Mouse (Mus musculus): ENCODE results near the gene Oxld1. TPM values are rescaled to one million over a fixed set of nuclear protein-coding genes. Genes with fewer than 3 reads are reported as not detected.

The Oxld1 gene
- polyA plus RNA-seq, 1 experiment from 2014 or later, result 18.2 TPM

GRCm38 (mm10) chr11:120444106-120444505, 13.8 kb downstream of the Oxld1 start:
- WGBS, result 76% methylated on average over 6 of the region's 6 CpGs
- no peak overlapping the region for H3K4me2 ChIP-seq (replicated peaks; ENCODE audit: low read depth, low read length)
- H3K9ac ChIP-seq (ENCODE audit: low read depth, low read length), result no peak overlapping the region
- no peaks in the 10 kb centered on the region for H3K27me3 ChIP-seq (ENCODE audit: control insufficient read depth, insufficient read depth, low read length)
- no peak for ATAC-seq (ENCODE audit: low FRiP score, low TSS enrichment)
- H3K4me1 ChIP-seq (ENCODE audit: control insufficient read depth, insufficient read depth, low read length), result no peaks in the 10 kb centered on the region
- H3K4me3 ChIP-seq (ENCODE audit: low read length), result no peak overlapping the region
- H3K27ac ChIP-seq (ENCODE audit: low read depth, low read length), result no peak overlapping the region
- no peaks in the 10 kb centered on the region for H3K9me3 ChIP-seq (ENCODE audit: control insufficient read depth, low read length)
- no peaks in the 10 kb centered on the region for H3K36me3 ChIP-seq (ENCODE audit: control insufficient read depth, insufficient read depth, low read length)

DNA sequence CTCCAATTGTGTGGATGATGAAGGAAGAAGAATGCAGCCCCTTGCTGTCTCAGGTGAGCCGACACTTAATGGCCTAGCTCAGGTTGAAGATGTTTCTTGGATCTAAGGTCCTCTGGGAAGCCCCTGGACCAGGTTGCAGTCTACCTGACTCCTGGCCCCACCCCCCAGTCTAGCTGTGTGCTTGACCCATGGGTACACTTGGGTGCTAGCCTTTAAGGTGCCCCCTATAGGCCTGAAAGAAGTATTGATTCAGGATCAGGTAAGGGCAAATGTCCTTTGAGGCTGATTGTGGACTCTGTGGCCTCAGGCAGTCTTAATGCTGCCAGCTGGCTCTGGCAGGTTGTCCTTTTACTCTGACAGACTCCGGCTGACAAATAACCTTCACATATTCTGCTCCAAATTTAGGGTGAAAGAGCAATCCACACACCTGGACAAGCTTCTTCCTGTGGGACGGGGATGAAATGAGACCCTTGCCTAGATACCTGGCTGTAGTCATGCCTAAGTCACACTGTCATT, 15.0 kb downstream of the Oxld1 start:
- H3K27ac ChIP-seq (ENCODE audit: low read depth, low read length), result no peak overlapping the region
- H3K27me3 ChIP-seq (ENCODE audit: control insufficient read depth, insufficient read depth, low read length), result no peaks in the 10 kb centered on the region
- H3K9me3 ChIP-seq (ENCODE audit: control insufficient read depth, low read length), result no peaks in the 10 kb centered on the region
- ATAC-seq (ENCODE audit: low FRiP score, low TSS enrichment), result no peak
- 92% methylated on average over 3 of the region's 3 CpGs for WGBS
- no peak overlapping the region for H3K4me2 ChIP-seq (replicated peaks; ENCODE audit: low read depth, low read length)
- no peak overlapping the region for H3K4me3 ChIP-seq (ENCODE audit: low read length)
- H3K4me1 ChIP-seq (ENCODE audit: control insufficient read depth, insufficient read depth, low read length), result no peaks in the 10 kb centered on the region
- no peaks in the 10 kb centered on the region for H3K36me3 ChIP-seq (ENCODE audit: control insufficient read depth, insufficient read depth, low read length)
- no peak overlapping the region for H3K9ac ChIP-seq (ENCODE audit: low read depth, low read length)

- Histone ChIP-seq H3K4me2 (replicated peaks; ENCODE audit: low read depth, low read length) (no peak within 1 kb of the TSS), H3K9me3 (ENCODE audit: control insufficient read depth, low read length) (no peaks in the 10 kb centered on the region), H3K4me1 (ENCODE audit: control insufficient read depth, insufficient read depth, low read length) (no peaks in the 10 kb centered on the region), H3K9ac (ENCODE audit: low read depth, low read length) (no peak within 1 kb of the TSS), H3K36me3 (ENCODE audit: control insufficient read depth, insufficient read depth, low read length) (no peaks in the 10 kb centered on the region), H3K4me3 (ENCODE audit: low read length) (no peak within 1 kb of the TSS), H3K27ac (ENCODE audit: low read depth, low read length) (no peak within 1 kb of the TSS), H3K27me3 (ENCODE audit: control insufficient read depth, insufficient read depth, low read length) (no peaks in the 10 kb centered on the region)
- WGBS, result 86% methylated on average over 3 of the region's 3 CpGs
- no peak for ATAC-seq (ENCODE audit: low FRiP score, low TSS enrichment)
Measured at GRCm38 (mm10) chr11:120442344-120442743, 15.5 kb downstream of the Oxld1 start, which contains the start of gene Tspan10. Gene Tspan10 (plus strand): TSS chr11:120442644.

DNA sequence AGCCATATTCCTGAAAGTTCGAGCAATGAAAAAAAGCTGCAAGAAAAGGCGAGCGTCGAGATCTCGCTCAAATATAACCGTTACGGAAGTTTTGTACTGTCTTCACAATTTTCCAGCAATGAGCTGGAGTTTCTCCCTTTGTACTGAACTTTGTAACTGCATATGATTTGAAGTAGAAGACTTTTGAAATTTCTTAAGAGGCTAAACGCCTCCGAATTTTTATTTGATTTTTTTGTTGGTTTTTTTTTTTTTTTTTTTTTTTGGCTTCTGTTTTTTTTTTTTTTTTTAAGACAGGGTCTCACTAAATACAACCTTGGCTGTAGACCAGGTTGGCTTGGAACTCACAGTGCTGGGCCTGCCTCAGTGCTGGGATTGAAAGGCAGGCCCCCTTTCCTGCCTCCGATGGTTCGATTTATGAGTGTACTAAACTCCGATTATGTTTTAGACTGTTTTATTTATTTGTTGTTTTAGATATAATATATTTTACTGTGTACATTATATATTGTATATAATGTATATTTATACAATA, 19.9 kb downstream of the Oxld1 start:
- H3K27me3 ChIP-seq (ENCODE audit: control insufficient read depth, insufficient read depth, low read length), result no peaks in the 10 kb centered on the region
- no peaks in the 10 kb centered on the region for H3K9me3 ChIP-seq (ENCODE audit: control insufficient read depth, low read length)
- peaks cover 9% of the 10 kb centered on the region for H3K4me1 ChIP-seq (ENCODE audit: control insufficient read depth, insufficient read depth, low read length)
- H3K4me2 ChIP-seq (replicated peaks; ENCODE audit: low read depth, low read length), result peak overlapping the region; percentile 68
- H3K9ac ChIP-seq (ENCODE audit: low read depth, low read length), result peak overlapping the region; percentile 95
- WGBS, result 27% methylated on average over 12 of the region's 12 CpGs
- H3K36me3 ChIP-seq (ENCODE audit: control insufficient read depth, insufficient read depth, low read length), result peaks cover 24% of the 10 kb centered on the region
- H3K27ac ChIP-seq (ENCODE audit: low read depth, low read length), result peak overlapping the region; percentile 67; the same call in 1 of the 2 replicates
- peak overlapping the region; percentile 98 for H3K4me3 ChIP-seq (ENCODE audit: low read length)
- no peak for ATAC-seq (ENCODE audit: low FRiP score, low TSS enrichment)

- H3K27me3 ChIP-seq (ENCODE audit: control insufficient read depth, insufficient read depth, low read length), result no peaks in the 10 kb centered on the region
- peak within 1 kb of the TSS; percentile 68 for H3K4me2 ChIP-seq (replicated peaks; ENCODE audit: low read depth, low read length)
- H3K9ac ChIP-seq (ENCODE audit: low read depth, low read length), result peak within 1 kb of the TSS; percentile 95
- no peaks in the 10 kb centered on the region for H3K9me3 ChIP-seq (ENCODE audit: control insufficient read depth, low read length)
- ATAC-seq (ENCODE audit: low FRiP score, low TSS enrichment), result peak; percentile 90
- H3K4me1 ChIP-seq (ENCODE audit: control insufficient read depth, insufficient read depth, low read length), result peaks cover 9% of the 10 kb centered on the region
- H3K36me3 ChIP-seq (ENCODE audit: control insufficient read depth, insufficient read depth, low read length), result peaks cover 31% of the 10 kb centered on the region
- WGBS, result under 1% methylated on average over 63 of the region's 77 CpGs
- peak within 1 kb of the TSS; percentile 98 for H3K4me3 ChIP-seq (ENCODE audit: low read length)
- H3K27ac ChIP-seq (ENCODE audit: low read depth, low read length), result peak within 1 kb of the TSS; percentile 67; the same call in 1 of the 2 replicates
Measured at GRCm38 (mm10) chr11:120437152-120437856, 20.6 kb downstream of the Oxld1 start, which contains the start of gene Nploc4. Gene Nploc4 (minus strand): TSS chr11:120437708.

DNA sequence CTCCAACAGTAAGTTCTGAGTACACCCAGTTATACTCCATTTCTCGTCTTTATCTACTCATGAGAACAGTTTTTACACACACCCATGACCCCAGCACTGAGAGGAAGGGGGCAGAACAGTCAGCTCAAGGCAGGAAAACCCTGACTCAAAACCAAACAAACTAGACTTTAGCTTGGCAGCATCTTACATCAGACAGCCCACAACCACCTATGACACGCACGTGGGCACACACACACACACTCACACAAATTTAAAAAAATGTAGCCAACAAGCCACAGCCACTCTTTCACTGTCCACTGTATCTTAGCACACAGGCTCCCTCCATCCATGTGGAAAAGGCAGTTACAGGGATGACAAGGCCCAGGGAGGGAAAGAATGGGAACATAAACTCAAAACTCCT, 31.1 kb downstream of the Oxld1 start:
- Histone ChIP-seq H3K27me3 (ENCODE audit: control insufficient read depth, insufficient read depth, low read length) (no peaks in the 10 kb centered on the region), H3K4me3 (ENCODE audit: low read length) (no peak overlapping the region), H3K36me3 (ENCODE audit: control insufficient read depth, insufficient read depth, low read length) (peaks cover 71% of the 10 kb centered on the region), H3K4me1 (ENCODE audit: control insufficient read depth, insufficient read depth, low read length) (peaks cover 16% of the 10 kb centered on the region; the same call in 1 of the 2 replicates), H3K9ac (ENCODE audit: low read depth, low read length) (no peak overlapping the region), H3K4me2 (replicated peaks; ENCODE audit: low read depth, low read length) (no peak overlapping the region), H3K27ac (ENCODE audit: low read depth, low read length) (no peak overlapping the region), H3K9me3 (ENCODE audit: control insufficient read depth, low read length) (no peaks in the 10 kb centered on the region)
- ATAC-seq (ENCODE audit: low FRiP score, low TSS enrichment), result no peak
- 89% methylated on average over 3 of the region's 3 CpGs for WGBS

- H3K4me1 ChIP-seq (ENCODE audit: control insufficient read depth, insufficient read depth, low read length), result peaks cover 21% of the 10 kb centered on the region; the same call in 1 of the 2 replicates
- 51% methylated on average over 9 of the region's 9 CpGs for WGBS
- no peak overlapping the region for H3K9ac ChIP-seq (ENCODE audit: low read depth, low read length)
- no peaks in the 10 kb centered on the region for H3K27me3 ChIP-seq (ENCODE audit: control insufficient read depth, insufficient read depth, low read length)
- H3K4me2 ChIP-seq (replicated peaks; ENCODE audit: low read depth, low read length), result no peak overlapping the region
- peaks cover 72% of the 10 kb centered on the region for H3K36me3 ChIP-seq (ENCODE audit: control insufficient read depth, insufficient read depth, low read length)
- no peak overlapping the region for H3K4me3 ChIP-seq (ENCODE audit: low read length)
- no peaks in the 10 kb centered on the region for H3K9me3 ChIP-seq (ENCODE audit: control insufficient read depth, low read length)
- peak overlapping the region; percentile 72; the same call in 1 of the 2 replicates for H3K27ac ChIP-seq (ENCODE audit: low read depth, low read length)
- ATAC-seq (ENCODE audit: low FRiP score, low TSS enrichment), result no peak
Measured at GRCm38 (mm10) chr11:120423569-120424295, 34.1 kb downstream of the Oxld1 start.

- Histone ChIP-seq H3K9me3 (ENCODE audit: control insufficient read depth, low read length) (no peaks in the 10 kb centered on the region), H3K27me3 (ENCODE audit: control insufficient read depth, insufficient read depth, low read length) (no peaks in the 10 kb centered on the region), H3K4me3 (ENCODE audit: low read length) (no peak overlapping the region), H3K27ac (ENCODE audit: low read depth, low read length) (peak overlapping the region; percentile 72; the same call in 1 of the 2 replicates), H3K36me3 (ENCODE audit: control insufficient read depth, insufficient read depth, low read length) (peaks cover 72% of the 10 kb centered on the region), H3K9ac (ENCODE audit: low read depth, low read length) (no peak overlapping the region), H3K4me1 (ENCODE audit: control insufficient read depth, insufficient read depth, low read length) (peaks cover 21% of the 10 kb centered on the region; the same call in 1 of the 2 replicates), H3K4me2 (replicated peaks; ENCODE audit: low read depth, low read length) (no peak overlapping the region)
- WGBS, result 26% methylated on average over 13 of the region's 13 CpGs
- ATAC-seq (ENCODE audit: low FRiP score, low TSS enrichment), result peak; percentile 83
Measured at GRCm38 (mm10) chr11:120422651-120423568, 35.0 kb downstream of the Oxld1 start.
